Mouse (Mus musculus) spleen, adult 2 months (tissue): ENCODE measurements around the gene Htr6.

Source experiments
- CTCF ChIP-seq: fragments of 200-500 bp; IDR thresholded peaks from 2 replicates; pipeline ENCODE4 v1.5.1; 2011; ENCODE audit warnings: mild to moderate bottlenecking, inconsistent platforms; ENCODE audit not compliant: insufficient read depth, insufficient read length, insufficient replicate concordance; ENCODE audit errors: extremely low read depth
- POLR2A ChIP-seq: fragments of 200-500 bp; IDR thresholded peaks from 2 replicates; pipeline ENCODE4 v1.6.1; 2011; ENCODE audit warnings: low read depth, low read length, inconsistent platforms

GRCm38 (mm10) chr4:139019413-139019812 lies 56.0 kb downstream of the Htr6 start:
- no peak for TF ChIP-seq POLR2A
- TF ChIP-seq CTCF, result no peak
